Mouse (Mus musculus): Measurements from ENCODE around the gene Cerk.
"Not testable (repeated sequence)": the region's sequence is repeated elsewhere in the genome, so short reads cannot be mapped to it uniquely, and the experiment has no call there.

The Cerk gene

DNA sequence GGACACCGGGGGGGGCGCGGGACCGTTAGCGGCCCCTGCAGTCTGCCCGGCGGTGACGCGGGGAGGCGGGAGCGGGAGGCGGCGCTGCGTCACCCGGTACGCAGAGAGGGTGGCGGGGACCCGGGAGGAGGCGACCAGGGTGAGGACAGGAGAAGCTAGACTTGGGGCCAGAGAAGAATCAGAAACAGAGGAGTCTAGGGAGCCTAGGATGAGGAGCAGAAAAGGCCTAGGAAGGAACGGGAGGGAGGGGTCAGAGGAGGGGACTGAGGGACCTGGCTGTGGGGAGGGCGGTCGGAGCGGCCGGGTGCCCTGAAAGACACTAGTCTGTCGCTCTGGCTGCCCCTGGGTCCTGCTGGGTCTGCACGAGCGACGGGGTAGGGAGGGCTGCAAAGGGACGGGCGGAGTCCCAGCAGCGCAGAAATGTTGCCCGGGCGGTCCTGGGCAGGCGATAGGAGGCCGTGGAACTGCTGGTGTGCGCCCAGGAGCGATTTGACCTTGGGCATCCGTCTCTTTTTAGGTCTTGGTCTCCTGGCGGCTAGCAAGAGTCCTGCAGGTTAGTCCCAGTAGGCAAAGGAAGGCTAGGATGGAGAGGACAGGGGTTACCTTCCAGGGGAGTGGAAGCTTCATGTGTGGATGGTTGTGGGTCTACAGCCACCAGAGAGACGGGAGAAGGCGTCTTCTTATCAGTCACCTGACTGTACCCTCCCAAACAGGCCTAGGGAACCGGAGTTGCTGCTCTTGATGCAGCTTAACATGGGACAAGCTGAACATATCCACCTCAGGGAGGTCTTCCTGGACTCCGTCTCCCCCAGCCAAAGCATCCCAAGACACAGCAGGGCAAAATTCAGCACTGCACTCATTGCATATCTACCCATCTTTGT is at the start of gene Cerk:
Gene Cerk (minus strand): TSS at position 453 of the 881 bp plus-strand sequence.
- DNase-seq (ENCODE audit: low spot score in 2 of 2): peak in 1 of 2 experiments; percentile 65

GRCm38 (mm10) chr15:86234517-86235441 is 48.8 kb upstream of the Cerk start:
- DNase-seq (ENCODE audit: low spot score in 2 of 2): no peak

GRCm38 (mm10) chr15:86234001-86234400 is 48.1 kb upstream of the Cerk start:
- DNase-seq (ENCODE audit: low spot score in 2 of 2): no peak

DNA sequence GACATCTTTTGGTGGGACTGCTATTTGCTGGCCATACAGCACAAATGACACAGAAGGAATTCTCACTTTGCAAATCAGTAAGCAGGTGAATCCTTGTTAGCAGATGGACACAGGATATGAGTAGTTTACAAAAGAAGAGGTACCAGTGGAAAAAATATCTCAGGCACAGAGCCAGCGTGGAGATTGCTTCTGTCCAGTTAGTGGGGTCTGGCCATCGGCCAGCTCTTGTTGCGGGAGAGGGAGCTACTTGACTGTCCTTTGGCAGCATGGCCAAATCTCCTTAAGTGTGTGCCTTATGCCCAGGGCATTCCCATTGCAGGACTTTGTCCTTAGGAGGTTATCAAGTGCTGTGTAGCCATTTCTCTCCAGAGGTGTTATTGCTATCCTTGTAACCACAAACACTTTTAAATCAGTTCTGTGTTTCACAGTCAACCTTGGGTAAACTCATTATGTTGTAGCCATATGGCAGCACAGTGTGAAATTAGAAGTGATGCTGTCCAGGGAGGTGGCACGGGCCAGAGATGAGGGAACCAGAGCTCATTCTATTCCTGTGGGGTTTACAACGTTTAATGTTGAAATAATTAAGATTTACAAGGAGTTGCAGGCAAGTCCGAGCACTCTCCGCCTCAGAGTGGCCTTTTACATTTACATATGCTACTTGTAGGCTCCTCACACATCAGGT is 46.0 kb upstream of the Cerk start:
- DNase-seq (ENCODE audit: low spot score in 2 of 2): no peak

DNA sequence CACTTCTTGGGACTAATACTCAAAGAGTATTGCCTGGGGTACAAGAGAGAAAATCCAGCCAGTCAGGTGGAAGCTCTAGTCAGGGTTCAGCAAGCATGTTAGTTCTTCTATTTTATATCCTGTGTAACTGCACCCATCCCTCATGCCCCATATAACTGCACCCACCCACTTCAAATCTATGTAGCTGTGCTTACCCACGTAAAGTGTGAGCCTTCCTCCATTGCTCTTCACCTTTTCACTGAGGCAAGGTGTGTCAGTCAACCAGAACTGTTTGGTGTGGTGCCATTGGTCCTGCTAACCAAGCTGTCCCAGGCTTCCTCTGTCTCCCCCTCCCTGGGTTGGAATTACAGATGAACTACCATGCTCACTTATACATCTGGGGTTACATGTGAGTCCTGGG is 45.2 kb upstream of the Cerk start:
- no peak for DNase-seq (ENCODE audit: low spot score in 2 of 2)

DNA sequence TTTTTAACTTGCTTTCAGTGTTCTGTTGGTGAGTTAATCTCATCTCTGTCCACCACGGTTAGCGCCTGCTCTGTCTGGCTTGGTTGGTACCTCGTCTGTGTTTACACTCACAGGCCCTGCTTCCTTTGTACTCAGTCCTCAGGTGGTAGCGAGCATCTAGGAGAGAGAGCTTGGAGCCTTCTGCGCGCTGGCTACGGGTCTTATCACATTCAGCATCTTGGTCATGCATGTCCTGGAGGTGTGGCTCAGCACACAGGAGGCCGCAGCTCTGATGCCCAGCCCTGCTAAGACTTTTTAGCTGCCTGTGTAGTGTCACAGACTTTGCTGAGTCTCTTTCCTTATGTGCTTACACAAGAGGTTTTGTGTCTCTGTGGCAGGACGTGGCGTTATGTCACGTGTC is 43.7 kb upstream of the Cerk start:
- DNase-seq (ENCODE audit: low spot score in 2 of 2): no peak

- no peak for DNase-seq (ENCODE audit: low spot score in 2 of 2)
These were observed 43.1 kb upstream of the Cerk start for GRCm38 (mm10) chr15:86229088-86229487.

DNA sequence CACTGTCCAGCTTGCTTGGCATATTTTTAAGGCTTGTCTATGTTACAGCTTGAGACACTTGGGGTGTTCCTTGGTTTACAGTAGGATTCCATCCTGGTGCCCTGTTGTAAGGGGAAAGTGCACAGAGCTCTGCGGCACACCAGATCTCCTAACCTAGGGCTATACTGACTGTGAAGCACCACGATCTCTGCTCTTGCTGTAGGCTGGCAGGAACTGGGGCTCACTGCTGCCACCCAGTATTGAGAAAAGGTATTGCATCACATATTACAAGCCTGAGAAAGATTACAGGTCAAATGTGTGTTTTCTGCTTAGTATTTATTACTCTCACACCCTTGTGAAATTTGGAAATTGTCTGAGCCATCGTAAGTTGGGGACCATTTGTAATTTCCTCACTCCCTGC is 42.2 kb upstream of the Cerk start:
- no peak for DNase-seq (ENCODE audit: low spot score in 2 of 2)

DNA sequence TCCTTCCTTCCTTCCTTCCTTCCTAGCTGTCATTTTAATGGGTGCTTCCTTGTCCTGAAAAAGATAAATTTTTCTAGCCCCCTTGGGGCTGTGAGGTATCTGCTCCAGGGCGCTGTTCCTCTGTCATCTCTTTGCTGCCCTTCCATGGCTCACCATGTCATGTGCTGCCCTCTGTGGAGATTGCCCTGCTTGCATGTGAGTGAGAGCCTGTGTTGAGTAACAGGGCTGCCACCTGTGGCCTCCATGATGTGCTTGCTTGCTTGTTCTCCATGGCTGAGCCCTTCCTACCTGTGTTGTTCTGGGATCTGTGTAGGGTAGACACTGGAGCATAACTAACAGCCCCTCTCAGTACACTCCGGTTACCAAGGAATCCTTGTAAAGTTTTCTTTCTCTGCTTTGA is 41.0 kb upstream of the Cerk start:
- no peak for DNase-seq (ENCODE audit: low spot score in 2 of 2)

- no peak for DNase-seq (ENCODE audit: low spot score in 2 of 2)
These were observed 40.3 kb upstream of the Cerk start for GRCm38 (mm10) chr15:86226221-86226620.

DNA sequence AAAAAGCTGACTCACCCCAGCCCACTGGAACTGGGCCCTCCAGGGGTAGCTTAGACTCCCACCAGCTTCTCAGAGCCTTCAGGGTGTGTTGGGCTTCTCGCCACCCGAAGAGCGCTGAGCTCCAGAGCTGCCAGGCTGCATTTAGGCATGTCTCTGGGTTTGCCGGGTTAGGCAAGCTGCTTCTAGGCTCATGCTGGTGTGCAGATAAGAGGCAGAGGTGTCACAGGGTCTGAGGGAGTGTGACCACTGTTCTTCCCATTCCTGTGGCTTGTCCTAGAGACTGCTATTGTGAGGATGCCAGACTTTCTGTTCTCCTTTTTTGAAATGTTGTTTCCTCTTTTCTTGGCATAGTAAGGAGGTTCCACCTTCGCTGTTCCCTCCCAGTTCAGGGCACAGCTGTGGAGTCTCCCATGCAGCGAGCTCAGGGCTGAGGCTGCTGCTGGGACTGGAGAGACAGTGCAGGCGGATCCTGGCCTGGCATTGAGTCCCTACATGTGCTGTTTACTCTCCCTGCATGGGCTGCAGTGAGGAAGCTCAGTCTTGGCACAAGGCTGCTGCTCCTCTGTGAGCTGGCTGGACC is 39.1 kb upstream of the Cerk start:
- no peak for DNase-seq (ENCODE audit: low spot score in 2 of 2)

GRCm38 (mm10) chr15:86221901-86222300 is 36.0 kb upstream of the Cerk start:
- not testable (repeated sequence) for DNase-seq (ENCODE audit: low spot score in 2 of 2)

- no peak for DNase-seq (ENCODE audit: low spot score in 2 of 2)
These were observed 35.4 kb upstream of the Cerk start for GRCm38 (mm10) chr15:86221369-86221768.

GRCm38 (mm10) chr15:86220715-86221114 is 34.8 kb upstream of the Cerk start:
- no peak for DNase-seq (ENCODE audit: low spot score in 2 of 2)

- no peak for DNase-seq (ENCODE audit: low spot score in 2 of 2)
These were observed 34.3 kb upstream of the Cerk start for GRCm38 (mm10) chr15:86220229-86220630.

DNA sequence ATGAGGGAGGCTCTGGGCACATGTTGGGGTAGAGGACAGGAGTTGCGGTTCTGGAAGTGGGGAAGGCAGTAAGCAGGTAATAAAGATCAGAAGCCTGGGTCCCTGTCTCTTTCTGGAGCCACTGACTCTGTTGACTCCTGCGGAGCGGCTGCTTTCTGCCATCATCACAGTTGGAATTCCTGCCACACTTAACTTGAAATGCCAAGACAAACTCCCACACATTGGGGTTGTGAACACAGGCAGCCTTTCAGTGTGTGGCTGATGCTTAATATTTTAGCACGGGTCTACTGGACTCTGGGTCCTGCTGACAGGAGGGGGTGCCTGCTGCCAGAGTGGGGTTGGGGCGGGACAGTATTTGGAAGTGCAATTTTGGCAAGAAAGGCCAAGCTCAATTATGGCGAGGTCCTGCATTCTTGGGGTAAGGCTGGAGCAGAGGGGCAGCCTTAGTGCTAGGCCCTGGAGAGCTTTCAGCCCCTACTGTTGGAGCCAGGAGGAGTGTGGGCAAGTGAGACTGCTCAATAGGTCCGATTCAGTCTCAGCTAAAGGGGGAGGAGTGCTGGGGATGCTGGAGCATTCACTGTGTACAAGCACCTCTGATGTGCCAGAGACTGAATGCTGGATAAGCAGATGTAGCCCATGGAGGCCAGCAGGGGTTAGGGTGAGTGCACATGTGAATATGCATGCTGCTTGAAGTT is 33.7 kb upstream of the Cerk start:
- DNase-seq (ENCODE audit: low spot score in 2 of 2): no peak

DNA sequence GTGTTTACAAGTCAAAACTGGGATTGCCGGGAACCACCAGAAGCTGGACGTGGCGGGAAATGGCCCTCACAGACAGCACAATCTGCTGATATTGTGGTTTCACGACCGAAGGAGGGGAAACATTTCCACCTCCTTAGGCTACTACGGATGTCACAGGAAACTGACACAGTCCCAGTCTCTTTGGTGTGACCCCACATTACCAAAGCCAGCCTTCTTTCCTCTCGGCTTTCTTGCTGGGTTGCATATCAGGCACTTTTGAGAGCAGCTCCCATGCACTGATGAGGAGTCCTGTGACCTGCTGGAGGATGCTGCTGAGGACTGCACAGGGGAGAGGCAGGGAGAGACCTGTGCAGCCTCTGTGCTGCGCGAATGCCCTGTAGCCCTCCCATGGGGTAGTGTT is 30.7 kb upstream of the Cerk start:
- DNase-seq (ENCODE audit: low spot score in 2 of 2): not testable (repeated sequence)

DNA sequence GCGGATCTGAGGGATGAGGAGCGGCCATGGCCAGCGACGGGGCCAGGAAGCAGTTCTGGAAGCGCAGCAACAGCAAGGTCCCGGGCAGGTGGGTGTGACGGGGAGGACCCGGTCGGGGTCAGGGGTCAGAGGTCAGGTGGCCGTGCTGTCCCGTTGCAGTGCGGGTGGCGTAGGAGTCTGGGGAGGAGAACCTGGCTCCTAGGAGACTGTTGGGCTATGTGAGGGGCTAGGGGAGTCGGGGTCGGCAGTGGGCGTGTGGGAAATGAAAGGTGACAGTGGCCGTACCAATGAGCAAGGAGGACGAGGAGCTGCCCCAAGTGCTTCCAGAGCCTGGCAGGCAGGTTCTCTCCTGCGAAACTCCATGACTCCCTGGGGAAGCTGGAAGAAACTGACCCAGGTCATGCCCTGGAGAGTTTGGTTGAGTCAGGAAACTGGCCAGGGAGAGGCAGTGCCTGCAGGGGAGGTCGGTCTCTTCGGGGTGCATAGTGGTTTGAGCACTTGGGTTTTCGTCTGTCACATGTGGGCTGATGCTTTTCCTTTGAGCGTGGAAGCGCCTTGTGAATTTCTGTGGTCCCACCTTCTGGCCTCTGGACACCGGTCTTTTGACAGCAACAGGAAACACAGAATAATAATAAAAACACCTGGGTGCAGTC is 28.7 kb upstream of the Cerk start:
- no peak for DNase-seq (ENCODE audit: low spot score in 2 of 2)

- DNase-seq (ENCODE audit: low spot score in 2 of 2): peak; percentile 85 to 92
These were observed 28.0 kb upstream of the Cerk start, which contains the start of gene Tbc1d22a for GRCm38 (mm10) chr15:86213753-86214548. Gene Tbc1d22a, plus strand, starts transcription at chr15:86214459.

DNA sequence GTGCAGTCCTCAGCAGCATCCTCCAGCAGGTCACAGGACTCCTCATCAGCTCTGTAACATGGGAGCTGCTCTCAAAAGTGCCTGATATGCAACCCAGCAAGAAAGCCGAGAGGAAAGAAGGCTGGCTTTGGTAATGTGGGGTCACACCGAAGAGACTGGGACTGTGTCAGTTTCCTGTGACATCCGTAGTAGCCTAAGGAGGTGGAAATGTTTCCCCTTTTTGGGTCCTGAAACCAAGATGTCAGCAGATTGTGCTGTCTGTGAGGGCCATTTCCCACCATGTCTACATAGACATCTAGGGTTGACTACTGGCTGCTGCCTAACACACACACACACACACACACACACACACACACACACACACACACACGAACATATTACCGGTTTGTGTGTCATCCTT is 26.3 kb upstream of the Cerk start:
- DNase-seq (ENCODE audit: low spot score in 2 of 2): not testable (repeated sequence)
